Mouse (Mus musculus) neural tube, embryonic 12.5 days (tissue): ENCODE measurements around the gene Gimap1. TPM values are rescaled to one million over a fixed set of nuclear protein-coding genes. Genes with fewer than 3 reads are reported as not detected.

Experiments
- ATAC-seq: fragments of 200-750 bp; cut with Nextera tagmentation; 2 replicates; pipeline ENCODE4 v1.8.0; 2017; ENCODE audit warnings: low read depth, mild to moderate bottlenecking, moderate TSS enrichment, moderate library complexity; ENCODE audit not compliant: low FRiP score
- H3K27ac ChIP-seq: fragments of 300-500 bp; sonication (generic); 2 replicates; pipeline ENCODE4 v1.5.1; 2016
- H3K27me3 ChIP-seq: fragments of 300-500 bp; sonication (generic); replicated peaks from 2 replicates; pipeline ENCODE4 v1.6.1; 2016; ENCODE audit warnings: mild to moderate bottlenecking
- H3K36me3 ChIP-seq: fragments of 300-500 bp; sonication (generic); 2 replicates; pipeline ENCODE4 v1.6.1; 2016; ENCODE audit warnings: mild to moderate bottlenecking
- H3K4me1 ChIP-seq: fragments of 300-500 bp; sonication (generic); 2 replicates; pipeline ENCODE4 v1.6.1; 2016
- H3K4me2 ChIP-seq: fragments of 300-500 bp; sonication (generic); replicated peaks from 2 replicates; pipeline ENCODE4 v1.6.1; 2016; ENCODE audit warnings: mild to moderate bottlenecking
- H3K4me3 ChIP-seq: fragments of 300-500 bp; sonication (generic); 2 replicates; pipeline ENCODE4 v1.5.1; 2016
- H3K9ac ChIP-seq: fragments of 300-500 bp; sonication (generic); 2 replicates; pipeline ENCODE4 v1.6.1; 2016; ENCODE audit warnings: mild to moderate bottlenecking
- H3K9me3 ChIP-seq: fragments of 300-500 bp; sonication (generic); 2 replicates; pipeline ENCODE4 v1.6.1; 2016; ENCODE audit warnings: mild to moderate bottlenecking
- WGBS: fragments of 180-500 bp; shearing (Covaris S2); methylation state at CpG from one replicate; pipeline ENCODE4 v1.1.7; 2016; 5-methylcytosine and 5-hydroxymethylcytosine counted together
- polyA plus RNA-seq: library from polyadenylated mRNA; unstranded; fragments of >200 nt; fragmentation: Nextera tagmentation; extraction: Ambion mirVana; gene quantifications from 2 replicates; pipeline ENCODE4 v1.2.1, GENCODE M21; 2016

Gimap1 gene
- polyA plus RNA-seq: 6.0 and 8.3 TPM in 2 replicates

DNA sequence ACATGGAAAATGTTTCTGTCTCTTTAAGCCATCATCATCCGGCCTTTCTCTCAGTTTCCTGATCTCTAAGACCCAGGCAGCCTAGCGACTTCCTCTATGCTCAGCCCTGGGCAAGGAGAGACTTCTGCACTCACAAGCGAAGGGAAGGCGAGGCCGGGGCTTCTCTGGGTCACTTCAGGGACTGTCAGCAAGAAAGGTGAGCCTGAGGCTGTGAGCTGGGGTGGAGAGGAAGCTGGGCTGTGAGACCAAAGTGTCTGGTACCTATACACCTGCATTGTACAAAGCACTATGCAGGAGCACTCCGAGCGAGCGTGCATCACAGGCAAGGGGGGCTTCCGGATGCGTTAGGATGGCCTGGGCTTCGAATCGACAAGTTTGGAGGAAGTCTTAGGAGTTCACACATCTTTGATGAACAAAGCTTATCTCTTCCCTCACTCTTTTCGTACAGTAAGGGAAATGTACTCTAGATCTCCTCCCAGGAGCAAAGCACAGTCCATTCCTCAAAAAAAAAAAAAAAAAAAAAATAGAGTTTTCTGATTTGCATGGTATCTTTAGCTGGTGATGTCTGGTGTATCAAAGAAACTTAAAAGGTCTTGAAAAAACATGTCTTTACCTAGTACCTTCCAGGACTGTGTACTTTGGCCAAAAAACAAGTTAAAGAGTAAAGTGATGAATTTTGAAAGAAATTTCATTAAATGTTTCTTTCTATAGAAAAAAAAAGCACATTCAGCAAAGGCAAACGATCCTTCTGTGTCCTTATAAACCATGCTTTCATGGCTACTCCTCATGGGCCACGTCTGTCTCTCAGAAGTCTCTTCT, at the start of gene Gimap1:
TSS of gene Gimap1 (plus strand) at position 94 of the 819 bp plus-strand sequence.
- Histone ChIP-seq H3K27me3 (peaks cover 30% of the 10 kb centered on the region), H3K9me3 (no peaks in the 10 kb centered on the region), H3K4me3 (no peak within 1 kb of the TSS), H3K27ac (no peak within 1 kb of the TSS), H3K9ac (no peak within 1 kb of the TSS), H3K4me1 (peaks cover 14% of the 10 kb centered on the region), H3K36me3 (no peaks in the 10 kb centered on the region), H3K4me2 (no peak within 1 kb of the TSS)
- WGBS: 80% methylated on average over 15 of the region's 15 CpGs
- no peak for ATAC-seq

DNA sequence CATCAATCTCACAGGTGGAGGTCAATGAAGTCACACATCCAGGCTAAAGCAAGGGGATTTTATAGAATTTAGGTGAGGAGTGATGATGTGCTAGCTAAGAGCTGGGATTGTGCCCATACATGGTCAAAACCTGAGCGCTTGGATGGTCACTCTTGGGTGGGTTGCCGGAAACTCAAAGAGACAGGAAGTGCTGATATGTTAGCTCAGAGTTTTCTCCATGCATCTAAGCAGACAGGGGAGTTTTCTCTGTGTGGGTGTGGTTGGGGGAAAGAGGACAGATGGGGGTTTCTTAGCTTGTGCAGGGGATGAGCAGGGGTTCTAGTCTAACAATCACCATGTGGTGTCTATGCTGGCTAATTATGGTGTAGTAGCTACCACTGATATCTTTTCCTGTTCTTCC, 49.5 kb upstream of the Gimap1 start:
- H3K27ac ChIP-seq: no peak overlapping the region
- WGBS: 93% methylated on average over 2 of the region's 2 CpGs
- H3K4me1 ChIP-seq: no peaks in the 10 kb centered on the region
- H3K4me3 ChIP-seq: no peak overlapping the region
- H3K27me3 ChIP-seq: no peaks in the 10 kb centered on the region
- no peak overlapping the region for H3K4me2 ChIP-seq
- no peak overlapping the region for H3K9ac ChIP-seq
- ATAC-seq: no peak
- no peaks in the 10 kb centered on the region for H3K36me3 ChIP-seq
- peaks cover 2% of the 10 kb centered on the region; the same call in 1 of the 2 replicates for H3K9me3 ChIP-seq

DNA sequence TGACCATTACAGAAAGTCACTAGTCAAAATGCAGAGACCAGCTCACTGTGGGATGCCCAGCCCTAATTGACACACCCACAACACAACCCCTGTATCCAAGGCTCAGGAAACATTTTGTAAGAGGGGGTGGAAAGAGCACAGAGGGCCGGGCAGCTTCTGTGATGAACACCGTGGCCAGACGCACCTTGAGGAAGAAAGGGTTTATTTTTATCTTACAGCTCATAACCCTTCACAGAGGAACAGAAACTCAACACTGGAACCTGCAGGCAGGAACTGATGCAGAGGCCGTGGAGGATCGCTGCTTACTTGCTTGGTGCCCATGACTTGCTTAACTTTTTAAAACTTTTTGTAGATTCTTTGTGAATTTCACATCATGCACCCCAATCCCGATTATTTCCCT, 45.9 kb upstream of the Gimap1 start:
- WGBS: 90% methylated on average over 6 of the region's 6 CpGs
- Histone ChIP-seq H3K9me3 (peaks cover 4% of the 10 kb centered on the region; the same call in 1 of the 2 replicates), H3K9ac (no peak overlapping the region), H3K4me2 (no peak overlapping the region), H3K4me3 (no peak overlapping the region), H3K27me3 (no peaks in the 10 kb centered on the region), H3K27ac (no peak overlapping the region), H3K4me1 (no peaks in the 10 kb centered on the region), H3K36me3 (no peaks in the 10 kb centered on the region)
- no peak for ATAC-seq

GRCm38 (mm10) chr6:48696830-48697554, 41.9 kb upstream of the Gimap1 start:
- H3K9me3 ChIP-seq: peaks cover 4% of the 10 kb centered on the region; the same call in 1 of the 2 replicates
- H3K9ac ChIP-seq: no peak overlapping the region
- no peaks in the 10 kb centered on the region for H3K27me3 ChIP-seq
- no peak overlapping the region for H3K4me2 ChIP-seq
- ATAC-seq: no peak
- no peaks in the 10 kb centered on the region for H3K36me3 ChIP-seq
- no peaks in the 10 kb centered on the region for H3K4me1 ChIP-seq
- no peak overlapping the region for H3K4me3 ChIP-seq
- 87% methylated on average over 4 of the region's 4 CpGs for WGBS
- no peak overlapping the region for H3K27ac ChIP-seq

DNA sequence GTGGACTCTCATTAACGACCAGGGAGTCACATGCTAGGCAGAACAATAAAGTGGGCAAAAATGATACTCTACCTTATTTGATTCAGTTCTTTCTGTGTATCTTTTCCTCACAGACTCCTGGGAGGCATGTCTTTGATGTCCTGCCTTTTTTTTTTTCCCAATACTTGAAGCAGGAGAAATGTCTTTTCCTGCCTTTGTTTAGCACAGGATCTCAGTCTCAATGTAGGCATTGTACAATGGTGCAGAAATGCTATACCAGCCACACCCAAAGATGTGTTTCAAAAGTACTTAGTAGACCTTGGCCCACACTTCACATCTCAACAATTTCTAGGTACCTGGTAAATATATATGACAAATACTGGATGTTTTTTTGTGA, 41.3 kb upstream of the Gimap1 start:
- Histone ChIP-seq H3K4me2 (no peak overlapping the region), H3K4me3 (no peak overlapping the region), H3K27me3 (no peaks in the 10 kb centered on the region), H3K4me1 (no peaks in the 10 kb centered on the region), H3K36me3 (no peaks in the 10 kb centered on the region), H3K9ac (no peak overlapping the region), H3K27ac (no peak overlapping the region), H3K9me3 (peaks cover 4% of the 10 kb centered on the region; the same call in 1 of the 2 replicates)
- 65% methylated on average over 1 of the region's 1 CpGs for WGBS
- no peak for ATAC-seq

DNA sequence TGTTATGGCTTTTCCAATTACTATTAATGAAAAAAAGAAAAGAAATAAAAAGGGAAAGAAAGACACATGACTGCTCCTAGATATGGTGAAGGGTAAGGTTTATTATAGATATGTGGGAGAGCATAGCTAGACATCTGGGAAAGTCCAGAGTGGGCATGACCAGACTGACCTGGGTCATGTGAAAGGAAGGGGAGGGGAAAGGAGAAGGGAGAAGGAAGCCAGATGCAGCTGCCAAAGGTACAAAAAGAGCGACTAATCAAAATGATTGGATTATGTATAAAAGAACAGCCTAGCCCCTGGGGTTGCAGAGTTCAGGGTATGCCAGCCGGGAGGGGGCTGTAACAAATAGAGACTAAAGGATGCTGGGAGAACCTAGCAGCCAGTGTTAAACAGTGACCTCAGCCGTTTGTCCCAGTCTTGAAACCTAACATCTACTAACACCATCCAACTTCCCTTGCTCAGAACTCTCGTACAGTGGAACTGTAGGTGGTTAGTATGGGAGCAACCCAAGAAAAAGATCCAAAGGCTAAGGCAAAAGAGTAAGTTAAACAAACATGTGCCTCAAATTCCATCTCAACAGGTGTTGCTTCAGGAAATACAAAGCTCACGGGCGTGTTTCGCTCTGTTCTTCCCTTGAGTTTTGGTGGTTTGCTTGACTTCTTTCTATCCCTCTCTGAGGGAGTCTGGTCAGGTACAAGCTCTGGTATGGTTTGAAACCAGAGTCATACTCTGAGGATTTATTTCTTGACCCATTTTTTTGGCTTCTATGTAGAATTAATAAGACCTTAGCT, 40.6 kb upstream of the Gimap1 start:
- no peak for ATAC-seq
- Histone ChIP-seq H3K4me1 (no peaks in the 10 kb centered on the region), H3K27ac (no peak overlapping the region), H3K36me3 (no peaks in the 10 kb centered on the region), H3K4me2 (no peak overlapping the region), H3K27me3 (no peaks in the 10 kb centered on the region), H3K9ac (no peak overlapping the region), H3K9me3 (peaks cover 4% of the 10 kb centered on the region; the same call in 1 of the 2 replicates), H3K4me3 (no peak overlapping the region)
- 82% methylated on average over 7 of the region's 7 CpGs for WGBS

GRCm38 (mm10) chr6:48698888-48699287, 40.0 kb upstream of the Gimap1 start:
- no peak overlapping the region for H3K27ac ChIP-seq
- 81% methylated on average over 3 of the region's 3 CpGs for WGBS
- no peak for ATAC-seq
- no peaks in the 10 kb centered on the region for H3K27me3 ChIP-seq
- H3K36me3 ChIP-seq: no peaks in the 10 kb centered on the region
- H3K9me3 ChIP-seq: peaks cover 4% of the 10 kb centered on the region; the same call in 1 of the 2 replicates
- H3K4me2 ChIP-seq: no peak overlapping the region
- no peak overlapping the region for H3K9ac ChIP-seq
- no peak overlapping the region for H3K4me3 ChIP-seq
- H3K4me1 ChIP-seq: no peaks in the 10 kb centered on the region

DNA sequence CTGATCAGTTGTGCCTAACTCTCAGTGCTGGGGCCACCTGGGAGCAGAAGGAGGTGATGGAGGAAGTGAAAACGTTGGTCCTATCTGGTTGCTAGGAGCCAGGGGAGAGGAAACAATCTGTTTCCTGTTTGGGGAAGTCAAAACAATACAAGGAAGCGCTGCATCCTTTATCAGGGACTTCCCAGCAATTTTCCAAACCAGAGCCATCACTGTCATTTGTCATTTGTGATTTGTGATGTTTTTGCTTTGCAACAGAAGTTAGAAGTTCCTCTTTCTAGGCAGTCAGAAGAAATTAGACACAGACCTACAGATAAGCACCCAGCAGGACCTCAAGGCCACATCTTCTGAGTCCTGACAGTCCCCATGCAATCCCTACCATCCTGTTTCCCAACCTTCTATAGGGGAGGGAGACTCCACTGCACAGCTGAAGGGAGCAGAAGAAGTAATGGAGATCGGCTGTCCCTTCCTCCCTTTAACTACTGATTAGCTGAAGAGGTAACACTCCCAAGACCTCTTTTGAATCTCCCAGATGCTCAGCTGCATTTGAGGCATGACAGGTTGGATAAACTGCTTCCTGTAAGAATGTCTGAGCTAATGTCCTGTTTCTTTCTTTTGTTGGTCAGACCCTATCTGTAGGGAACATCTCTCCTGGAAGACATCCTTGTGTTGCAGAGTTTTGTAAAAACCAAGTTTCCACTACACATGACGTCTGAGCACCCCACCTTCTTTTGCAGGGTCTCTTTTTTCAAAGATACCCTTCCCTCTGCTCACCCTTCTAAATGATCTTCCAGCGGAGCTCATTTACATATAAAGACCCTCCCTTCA, 38.4 kb upstream of the Gimap1 start:
- H3K27ac ChIP-seq: no peak overlapping the region
- ATAC-seq: no peak
- H3K9ac ChIP-seq: no peak overlapping the region
- H3K4me3 ChIP-seq: no peak overlapping the region
- no peaks in the 10 kb centered on the region for H3K9me3 ChIP-seq
- H3K36me3 ChIP-seq: no peaks in the 10 kb centered on the region
- 59% methylated on average over 5 of the region's 5 CpGs for WGBS
- H3K4me1 ChIP-seq: no peaks in the 10 kb centered on the region
- H3K27me3 ChIP-seq: no peaks in the 10 kb centered on the region
- no peak overlapping the region for H3K4me2 ChIP-seq

DNA sequence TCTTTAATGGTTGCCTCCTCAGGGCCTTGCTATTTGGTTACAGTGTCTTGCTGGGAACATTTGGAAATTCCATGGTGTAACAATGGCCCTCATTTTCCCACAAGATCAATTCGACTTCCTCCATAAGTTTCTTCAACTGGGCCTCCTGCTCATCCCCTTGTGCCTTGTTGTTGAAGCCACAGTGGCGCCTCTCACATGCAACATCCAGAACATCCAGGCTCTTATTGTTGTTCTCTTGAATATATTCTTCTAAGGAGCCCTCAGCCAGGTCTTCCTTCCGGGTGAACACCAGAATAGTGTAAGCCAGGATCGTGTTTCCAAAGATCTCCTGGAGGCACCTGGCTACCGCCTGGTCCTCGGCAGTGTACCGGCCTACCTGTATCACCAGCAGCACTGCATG, 36.7 kb upstream of the Gimap1 start:
- no peak for ATAC-seq
- Histone ChIP-seq H3K9ac (no peak overlapping the region), H3K27me3 (no peaks in the 10 kb centered on the region), H3K4me1 (no peaks in the 10 kb centered on the region), H3K36me3 (no peaks in the 10 kb centered on the region), H3K9me3 (no peaks in the 10 kb centered on the region), H3K4me3 (no peak overlapping the region), H3K4me2 (no peak overlapping the region), H3K27ac (no peak overlapping the region)
- 87% methylated on average over 7 of the region's 7 CpGs for WGBS

DNA sequence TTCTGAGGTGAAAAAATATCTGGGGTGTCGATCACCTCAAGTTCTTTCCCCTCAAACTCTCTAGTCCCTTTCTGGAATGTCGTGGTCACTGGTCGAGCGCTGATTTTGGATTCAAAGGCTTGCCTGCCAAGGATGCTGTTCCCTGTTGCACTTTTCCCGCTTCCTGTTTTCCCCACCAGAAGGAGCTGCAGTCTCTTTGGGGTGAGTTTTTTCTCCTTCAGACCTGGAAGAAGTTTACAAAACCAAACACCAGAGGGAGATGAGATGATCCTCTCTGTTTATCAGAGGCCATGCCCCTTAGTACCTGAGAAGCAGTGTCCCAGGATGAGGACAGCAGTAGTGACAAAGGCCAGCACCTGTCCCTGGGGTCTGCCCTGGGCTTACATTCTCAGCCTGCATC, 36.3 kb upstream of the Gimap1 start:
- H3K27ac ChIP-seq: no peak overlapping the region
- H3K27me3 ChIP-seq: no peaks in the 10 kb centered on the region
- no peak overlapping the region for H3K4me3 ChIP-seq
- H3K9ac ChIP-seq: no peak overlapping the region
- 79% methylated on average over 5 of the region's 5 CpGs for WGBS
- no peaks in the 10 kb centered on the region for H3K36me3 ChIP-seq
- no peak overlapping the region for H3K4me2 ChIP-seq
- ATAC-seq: no peak
- H3K4me1 ChIP-seq: no peaks in the 10 kb centered on the region
- H3K9me3 ChIP-seq: no peaks in the 10 kb centered on the region

GRCm38 (mm10) chr6:48704146-48704545, 34.7 kb upstream of the Gimap1 start:
- Histone ChIP-seq H3K4me3 (no peak overlapping the region), H3K27ac (no peak overlapping the region), H3K36me3 (no peaks in the 10 kb centered on the region), H3K4me1 (no peaks in the 10 kb centered on the region), H3K9me3 (no peaks in the 10 kb centered on the region), H3K9ac (no peak overlapping the region), H3K4me2 (no peak overlapping the region), H3K27me3 (no peaks in the 10 kb centered on the region)
- ATAC-seq: no peak
